Mouse (Mus musculus): Measurements from ENCODE around the gene Chat. TPM values are rescaled to one million over a fixed set of nuclear protein-coding genes. Genes with fewer than 3 reads are reported as not detected.

Chat gene
- polyA plus RNA-seq (2016; fragmentation: Nextera tagmentation; extraction: Ambion mirVana) = 0.06 and 0.10 TPM in 2 replicates

DNA sequence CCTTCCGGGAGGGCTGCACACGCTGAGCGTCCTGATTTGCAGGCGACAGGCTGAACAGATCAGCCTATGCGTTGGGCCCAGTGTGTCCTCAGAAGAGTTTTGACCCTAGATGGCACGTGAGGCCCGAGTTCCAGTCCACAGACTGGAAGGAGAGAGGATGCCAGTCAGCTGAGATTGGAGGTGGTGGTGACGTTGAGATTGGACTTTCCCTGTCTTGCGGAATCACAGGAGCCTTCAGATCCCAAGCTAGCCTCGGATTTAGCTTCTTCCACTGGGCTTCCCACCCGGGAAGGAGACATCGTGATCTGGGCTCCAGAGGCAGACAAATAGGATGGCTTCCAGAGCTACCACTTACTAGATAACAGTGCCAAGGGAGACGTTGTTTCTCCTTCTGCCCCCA is at the start of gene Chat:
Chat (minus strand) TSS at position 101 of the 400 bp plus-strand sequence.
- H3K36me3 ChIP-seq = no peaks in the 10 kb centered on the region
- 15% methylated on average over 13 of the region's 13 CpGs for WGBS

DNA sequence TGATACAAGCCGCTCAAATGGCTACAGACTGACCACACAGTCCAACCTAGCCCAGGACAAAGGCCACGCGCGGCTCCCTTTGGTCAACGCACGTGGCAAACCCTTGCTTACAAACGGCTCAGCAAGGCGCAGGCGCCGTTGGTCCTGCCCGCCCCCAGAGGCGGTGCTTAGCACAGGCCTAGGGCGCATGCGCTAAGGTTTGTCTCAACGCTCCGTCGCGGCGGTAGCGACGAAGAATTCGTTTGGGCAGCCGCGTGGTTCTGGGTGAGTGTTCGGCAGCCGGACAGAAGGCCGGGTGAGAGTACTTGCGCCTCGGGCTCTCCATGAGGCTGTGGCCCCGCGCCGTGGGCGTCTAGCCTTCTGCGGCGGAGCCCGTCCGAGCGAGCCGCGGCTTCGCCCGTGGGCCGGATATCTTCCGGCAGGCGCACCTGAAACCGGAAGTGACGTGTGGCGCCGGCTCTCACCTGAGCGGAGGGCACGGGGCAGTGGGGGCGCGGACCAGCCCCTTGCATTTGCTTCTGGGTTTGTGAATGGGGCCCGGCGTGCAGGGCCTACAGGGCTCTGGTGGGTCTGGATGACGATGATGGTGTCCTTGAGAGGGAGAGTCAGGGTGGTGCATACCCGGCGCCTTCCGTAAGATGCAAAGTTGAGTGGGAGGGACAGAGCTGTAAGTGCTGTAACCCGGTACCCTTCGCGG is 47.7 kb upstream of the Chat start, which contains the start of gene Ercc6:
Ercc6 (plus strand) TSS at position 186 of the 697 bp plus-strand sequence.
- Histone ChIP-seq H3K27ac (peak within 1 kb of the TSS; percentile 97), H3K36me3 (peaks cover 18% of the 10 kb centered on the region), H3K9me3 (no peaks in the 10 kb centered on the region), H3K4me3 (peak within 1 kb of the TSS; percentile 91), H3K27me3 (ENCODE audit: insufficient read depth, poor library complexity, severe bottlenecking) (no peaks in the 10 kb centered on the region), H3K4me1 (peaks cover 18% of the 10 kb centered on the region)
- under 1% methylated on average over 62 of the region's 62 CpGs for WGBS
- DNase-seq (ENCODE audit: low spot score) = peak; percentile 95

More for the DNA sequence above, at the start of gene Chat:
- H3K4me1 ChIP-seq = peaks cover 30% of the 10 kb centered on the region
- no peak within 1 kb of the TSS for H3K27ac ChIP-seq
- no peaks in the 10 kb centered on the region for H3K9me3 ChIP-seq
- H3K4me3 ChIP-seq = peak within 1 kb of the TSS; percentile 50
- H3K27me3 ChIP-seq (ENCODE audit: insufficient read depth, poor library complexity, severe bottlenecking) = peaks cover 80% of the 10 kb centered on the region
- no peak for DNase-seq (ENCODE audit: low spot score)

DNA sequence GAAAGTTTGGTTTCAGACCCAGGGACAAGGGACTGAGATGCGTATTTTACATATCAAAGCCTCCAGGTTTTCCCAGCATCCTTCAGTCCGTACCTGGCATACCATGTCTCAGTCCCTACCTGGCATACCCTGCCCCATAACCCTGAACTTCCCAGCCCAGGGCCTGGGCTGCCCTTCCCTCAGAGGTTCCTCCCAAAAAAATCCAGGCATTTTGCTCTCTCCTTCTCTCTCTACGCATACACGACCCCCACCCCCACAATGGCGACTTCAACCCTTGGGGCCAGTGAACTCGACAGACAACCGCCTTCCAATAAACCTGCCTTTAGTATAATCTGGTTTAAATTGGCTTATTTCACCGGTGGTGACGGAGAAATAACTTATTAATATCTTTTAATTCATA is 47.1 kb upstream of the Chat start:
- no peaks in the 10 kb centered on the region for H3K9me3 ChIP-seq
- peaks cover 18% of the 10 kb centered on the region for H3K4me1 ChIP-seq
- WGBS = 48% methylated on average over 9 of the region's 9 CpGs
- peak overlapping the region; percentile 91 for H3K4me3 ChIP-seq
- peaks cover 12% of the 10 kb centered on the region for H3K36me3 ChIP-seq
- H3K27ac ChIP-seq = peak overlapping the region; percentile 97
- no peak for DNase-seq (ENCODE audit: low spot score)
- H3K27me3 ChIP-seq (ENCODE audit: insufficient read depth, poor library complexity, severe bottlenecking) = no peaks in the 10 kb centered on the region

DNA sequence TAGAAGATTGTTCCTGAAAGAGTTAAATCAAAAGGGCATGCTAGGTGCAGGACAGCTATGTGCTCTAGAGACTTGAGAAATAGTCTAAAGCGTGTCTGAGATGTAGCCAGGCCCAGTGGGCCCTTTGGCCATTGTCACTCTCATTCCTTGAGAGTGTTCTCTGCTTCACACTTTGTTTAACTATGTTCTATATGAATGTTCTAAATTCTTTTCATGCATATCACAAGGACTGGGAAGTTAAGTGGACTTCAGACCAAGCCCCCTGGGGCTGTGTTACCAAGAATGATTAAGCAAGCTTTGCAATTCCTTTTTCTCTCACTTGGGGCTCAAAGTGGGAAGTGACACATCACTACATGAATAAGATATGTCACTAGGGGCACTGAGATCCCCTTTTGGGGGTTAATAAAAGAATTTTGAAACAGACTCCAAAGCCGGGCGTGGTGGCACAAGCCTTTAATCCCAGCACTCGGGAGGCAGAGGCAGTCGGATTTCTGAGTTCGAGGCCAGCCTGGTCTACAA is 43.7 kb upstream of the Chat start:
- H3K27ac ChIP-seq = no peak overlapping the region
- no peaks in the 10 kb centered on the region for H3K9me3 ChIP-seq
- peaks cover 16% of the 10 kb centered on the region for H3K4me1 ChIP-seq
- WGBS = 82% methylated on average over 6 of the region's 6 CpGs
- no peak overlapping the region for H3K4me3 ChIP-seq
- H3K27me3 ChIP-seq (ENCODE audit: insufficient read depth, poor library complexity, severe bottlenecking) = no peaks in the 10 kb centered on the region
- no peak for DNase-seq (ENCODE audit: low spot score)
- no peaks in the 10 kb centered on the region for H3K36me3 ChIP-seq

DNA sequence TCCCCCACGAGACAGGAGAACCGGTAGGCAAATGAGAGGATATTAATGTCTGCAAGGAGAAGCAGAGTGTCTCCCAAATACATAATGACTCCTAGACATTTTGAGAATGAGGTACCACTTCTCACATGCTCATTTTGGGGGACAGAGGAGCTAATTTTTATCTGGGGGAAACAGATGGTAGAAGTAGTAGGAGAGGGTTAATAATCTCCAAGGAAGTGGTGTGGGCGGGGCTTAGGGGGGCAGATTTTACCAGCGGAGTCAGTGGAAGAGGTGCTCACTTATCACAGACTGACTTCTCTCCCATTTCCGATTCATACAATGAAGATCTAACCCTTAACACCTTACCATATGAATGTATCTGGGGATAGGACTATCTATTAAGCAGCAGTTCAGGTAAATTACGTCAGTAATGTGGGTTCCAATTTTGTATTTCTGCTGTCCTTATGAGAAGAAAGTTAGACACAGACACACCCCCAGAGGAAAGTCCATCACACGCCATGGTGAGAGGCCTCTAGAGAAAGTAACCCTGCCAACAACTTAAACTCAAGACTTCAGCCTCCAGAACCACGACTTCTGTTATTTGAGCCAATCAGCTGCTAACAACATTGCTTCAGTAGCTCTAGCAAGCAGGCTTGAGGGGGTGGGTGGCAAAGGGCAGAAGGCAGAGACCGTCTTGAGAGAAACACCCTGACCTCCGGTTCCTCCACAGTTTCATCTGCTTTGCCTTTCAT is 42.5 kb upstream of the Chat start:
- no peaks in the 10 kb centered on the region for H3K36me3 ChIP-seq
- DNase-seq (ENCODE audit: low spot score) = no peak
- 51% methylated on average over 10 of the region's 10 CpGs for WGBS
- H3K9me3 ChIP-seq = no peaks in the 10 kb centered on the region
- H3K4me3 ChIP-seq = no peak overlapping the region
- H3K27me3 ChIP-seq (ENCODE audit: insufficient read depth, poor library complexity, severe bottlenecking) = no peaks in the 10 kb centered on the region
- H3K27ac ChIP-seq = no peak overlapping the region
- peaks cover 4% of the 10 kb centered on the region for H3K4me1 ChIP-seq

DNA sequence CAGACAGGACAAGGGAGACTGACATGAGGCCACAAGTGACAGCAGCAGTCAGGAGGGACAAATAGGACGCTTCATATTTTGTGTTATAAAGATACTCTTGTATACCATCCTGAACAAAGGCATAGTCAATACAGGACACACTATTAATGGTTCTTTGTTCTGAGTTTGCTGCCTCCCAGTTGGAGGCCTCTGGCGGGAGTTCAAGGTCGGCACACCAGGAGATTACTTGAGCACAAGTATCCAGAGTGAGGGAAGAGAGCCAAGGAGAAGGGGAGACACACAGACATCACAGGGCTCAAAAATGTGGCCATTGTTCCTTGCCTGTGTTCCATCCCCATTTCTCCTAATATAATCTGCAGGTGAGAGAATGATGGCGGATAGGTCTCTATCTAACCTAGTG is 41.4 kb upstream of the Chat start:
- no peaks in the 10 kb centered on the region for H3K4me1 ChIP-seq
- no peak overlapping the region for H3K4me3 ChIP-seq
- H3K9me3 ChIP-seq = no peaks in the 10 kb centered on the region
- no peaks in the 10 kb centered on the region for H3K27me3 ChIP-seq (ENCODE audit: insufficient read depth, poor library complexity, severe bottlenecking)
- H3K36me3 ChIP-seq = no peaks in the 10 kb centered on the region
- H3K27ac ChIP-seq = no peak overlapping the region
- no peak for DNase-seq (ENCODE audit: low spot score)
- 83% methylated on average over 4 of the region's 4 CpGs for WGBS

DNA sequence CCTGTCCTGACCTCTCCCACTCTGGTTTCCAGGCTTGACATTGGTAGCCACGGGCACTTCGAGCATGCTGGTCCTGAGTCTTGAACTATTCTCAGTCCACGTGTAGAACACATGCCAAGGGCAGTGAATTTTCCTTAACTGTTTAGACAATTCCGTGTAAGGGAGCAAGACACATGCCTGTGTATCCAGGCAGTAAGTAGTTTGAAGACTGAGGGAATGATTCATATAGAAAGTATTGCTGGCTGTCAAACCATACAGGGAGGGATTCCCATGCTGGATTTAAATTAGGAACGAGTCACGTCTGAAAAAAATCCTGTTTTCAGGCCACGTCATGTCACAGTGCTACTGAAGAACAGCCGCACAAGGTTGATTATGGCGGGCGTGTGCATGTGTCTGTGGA is 40.5 kb upstream of the Chat start:
- no peaks in the 10 kb centered on the region for H3K4me1 ChIP-seq
- H3K36me3 ChIP-seq = no peaks in the 10 kb centered on the region
- no peak overlapping the region for H3K27ac ChIP-seq
- 81% methylated on average over 10 of the region's 10 CpGs for WGBS
- no peak overlapping the region for H3K4me3 ChIP-seq
- H3K27me3 ChIP-seq (ENCODE audit: insufficient read depth, poor library complexity, severe bottlenecking) = no peaks in the 10 kb centered on the region
- no peaks in the 10 kb centered on the region for H3K9me3 ChIP-seq
- no peak for DNase-seq (ENCODE audit: low spot score)

DNA sequence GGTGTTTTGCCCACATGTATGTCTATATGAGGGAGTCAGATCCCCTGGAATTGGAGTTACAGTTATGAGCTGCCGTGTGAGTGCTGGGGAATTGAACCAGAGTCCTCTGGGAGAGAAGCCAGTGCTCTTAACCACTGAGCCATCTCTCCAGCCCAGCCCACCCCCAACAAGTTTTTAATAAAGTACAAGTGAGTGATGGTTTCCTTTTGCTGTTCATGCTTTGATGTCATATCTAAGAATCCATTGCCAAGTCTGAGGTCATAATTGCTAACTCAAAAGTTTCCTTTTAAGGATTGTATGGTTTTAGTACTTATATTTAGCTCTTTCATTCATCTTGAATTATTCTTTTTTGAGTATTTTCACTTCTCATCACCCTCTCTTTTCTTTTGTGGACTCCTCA is 38.1 kb upstream of the Chat start:
- WGBS = 79% methylated on average over 1 of the region's 1 CpGs
- Histone ChIP-seq H3K9me3 (no peaks in the 10 kb centered on the region), H3K27me3 (ENCODE audit: insufficient read depth, poor library complexity, severe bottlenecking) (no peaks in the 10 kb centered on the region), H3K36me3 (no peaks in the 10 kb centered on the region), H3K4me3 (no peak overlapping the region), H3K4me1 (no peaks in the 10 kb centered on the region), H3K27ac (no peak overlapping the region)
- DNase-seq (ENCODE audit: low spot score) = no peak

DNA sequence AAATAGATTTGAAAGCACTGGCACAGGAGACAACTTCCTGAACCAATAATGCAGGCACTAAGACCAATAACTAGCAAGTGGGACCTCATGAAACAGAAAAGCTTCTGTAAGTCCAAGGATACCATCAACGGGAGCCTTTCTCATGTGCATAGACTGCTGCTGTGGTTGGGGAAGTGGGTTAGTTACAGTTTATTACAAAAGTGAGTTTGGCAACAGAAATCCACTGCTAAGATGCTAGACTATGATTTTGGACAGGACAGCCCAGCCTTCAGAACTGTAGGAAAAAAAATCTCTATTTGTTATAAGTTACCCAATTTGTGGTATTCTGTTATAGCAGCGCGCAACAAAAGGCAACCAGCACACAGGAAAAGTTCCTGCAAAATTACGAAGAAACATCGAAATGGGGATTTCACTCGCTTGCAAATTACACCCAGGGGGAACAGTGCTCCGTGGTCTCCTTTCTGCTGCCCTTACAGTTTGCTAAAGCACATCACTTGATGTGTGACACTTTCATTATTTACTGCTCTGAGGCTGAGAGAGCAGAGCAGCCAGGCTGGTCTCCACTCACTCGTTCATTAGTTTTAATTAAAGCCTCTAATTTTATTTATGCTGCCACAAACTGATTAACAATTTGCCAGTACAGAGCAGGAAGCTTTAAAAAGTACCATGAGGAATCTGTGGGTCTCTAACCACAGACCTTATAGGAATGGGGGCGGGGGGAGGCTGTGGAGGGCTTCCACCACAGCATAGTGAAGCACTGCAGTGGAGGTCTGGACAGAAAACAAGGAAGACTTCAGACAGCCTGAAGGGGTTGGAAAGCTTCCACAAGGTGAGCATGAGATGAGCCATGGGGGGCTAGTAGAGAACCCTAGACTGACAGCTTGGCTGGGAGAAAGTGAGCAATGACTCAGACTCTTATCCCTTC is 37.2 kb upstream of the Chat start:
- 75% methylated on average over 9 of the region's 9 CpGs for WGBS
- no peak for DNase-seq (ENCODE audit: low spot score)

DNA sequence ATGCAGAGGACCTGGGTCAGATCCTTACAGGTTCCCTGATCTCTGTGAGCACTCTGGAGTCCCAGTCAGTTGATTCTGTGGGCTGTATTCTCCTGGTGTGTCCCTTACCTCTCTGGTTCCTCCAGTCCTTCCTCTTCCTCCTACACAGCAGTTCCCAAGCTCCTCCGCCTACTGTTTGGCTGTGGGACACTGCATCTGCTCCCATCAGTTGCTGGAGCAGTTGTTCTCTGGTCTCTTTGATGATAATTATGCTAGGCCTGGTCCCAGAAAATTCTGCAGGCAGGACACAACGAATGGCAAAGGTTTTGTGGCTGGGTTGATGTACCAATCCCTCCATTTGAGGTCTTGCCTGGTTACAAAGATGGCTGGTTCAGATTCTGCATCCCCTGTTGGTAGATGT is 35.5 kb upstream of the Chat start:
- H3K9me3 ChIP-seq = no peaks in the 10 kb centered on the region
- no peaks in the 10 kb centered on the region for H3K36me3 ChIP-seq
- DNase-seq (ENCODE audit: low spot score) = no peak
- H3K27me3 ChIP-seq (ENCODE audit: insufficient read depth, poor library complexity, severe bottlenecking) = no peaks in the 10 kb centered on the region
- 75% methylated on average over 2 of the region's 2 CpGs for WGBS
- no peak overlapping the region for H3K27ac ChIP-seq
- no peak overlapping the region for H3K4me3 ChIP-seq
- no peaks in the 10 kb centered on the region for H3K4me1 ChIP-seq

More for the DNA sequence above, 37.2 kb upstream of the Chat start:
- no peak overlapping the region for H3K4me3 ChIP-seq
- H3K36me3 ChIP-seq = no peaks in the 10 kb centered on the region
- H3K27me3 ChIP-seq (ENCODE audit: insufficient read depth, poor library complexity, severe bottlenecking) = no peaks in the 10 kb centered on the region
- H3K27ac ChIP-seq = no peak overlapping the region
- H3K4me1 ChIP-seq = no peaks in the 10 kb centered on the region
- H3K9me3 ChIP-seq = no peaks in the 10 kb centered on the region

DNA sequence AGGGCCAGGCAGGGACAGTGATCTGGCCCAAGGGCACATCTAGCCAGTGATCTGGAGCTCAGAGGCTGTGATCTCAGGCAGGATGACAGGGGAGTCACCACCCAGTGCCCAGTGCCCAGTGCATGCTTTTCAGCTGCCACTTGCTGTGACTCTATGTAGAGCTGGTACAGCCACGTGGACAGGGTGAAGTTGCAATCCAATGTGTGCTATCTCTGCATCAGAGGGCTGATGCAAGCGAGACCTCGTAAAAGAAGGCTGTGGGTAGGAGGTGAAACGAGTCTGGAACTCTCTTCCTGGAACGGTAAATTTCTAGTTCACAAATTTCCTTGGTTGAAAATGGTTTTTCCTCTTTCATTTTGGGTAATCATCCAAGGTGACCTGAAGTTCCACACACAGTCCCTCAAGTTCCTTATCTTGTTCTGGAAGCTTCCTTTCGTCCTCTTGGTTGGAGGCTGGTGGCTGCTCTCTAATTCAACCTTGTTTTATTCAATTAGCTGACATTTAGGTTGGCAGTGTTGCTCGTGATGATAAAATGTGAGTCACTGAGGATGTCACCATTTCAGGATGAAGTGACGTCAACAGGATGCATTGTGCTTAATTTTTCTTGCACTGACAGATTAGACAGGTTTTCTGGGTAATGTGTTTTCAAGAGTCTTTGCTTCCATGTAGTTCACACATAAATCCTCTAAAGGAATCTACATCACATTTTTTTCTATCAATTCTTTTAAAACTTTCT is 30.5 kb upstream of the Chat start:
- Histone ChIP-seq H3K4me1 (no peaks in the 10 kb centered on the region), H3K27ac (no peak overlapping the region), H3K9me3 (no peaks in the 10 kb centered on the region), H3K4me3 (no peak overlapping the region), H3K36me3 (no peaks in the 10 kb centered on the region), H3K27me3 (ENCODE audit: insufficient read depth, poor library complexity, severe bottlenecking) (peaks cover 17% of the 10 kb centered on the region; the same call in 1 of the 2 replicates)
- no peak for DNase-seq (ENCODE audit: low spot score)
- WGBS = 66% methylated on average over 8 of the region's 8 CpGs

DNA sequence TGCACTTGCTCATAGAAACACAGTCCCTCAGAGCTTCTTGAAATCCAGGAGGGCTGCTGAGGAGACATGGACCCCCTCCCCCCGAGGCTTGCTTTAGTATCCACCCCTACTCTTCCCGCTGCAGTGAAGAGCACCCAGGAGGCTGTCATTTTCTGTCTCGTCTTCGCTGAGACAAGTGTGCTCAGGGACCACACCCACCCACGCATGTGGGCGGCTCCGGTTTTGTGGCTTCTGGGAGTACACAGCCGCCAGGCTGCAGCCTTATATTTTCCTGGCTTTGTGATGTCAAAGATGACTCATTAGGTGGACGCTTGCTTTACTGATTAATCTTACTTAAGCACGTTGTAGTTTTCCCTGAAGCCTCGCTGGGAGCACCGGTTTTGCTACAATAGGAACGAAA is 26.7 kb upstream of the Chat start:
- DNase-seq (ENCODE audit: low spot score) = no peak
- H3K4me3 ChIP-seq = no peak overlapping the region
- WGBS = 23% methylated on average over 13 of the region's 13 CpGs
- H3K4me1 ChIP-seq = no peaks in the 10 kb centered on the region
- no peak overlapping the region for H3K27ac ChIP-seq
- peaks cover 17% of the 10 kb centered on the region; the same call in 1 of the 2 replicates for H3K27me3 ChIP-seq (ENCODE audit: insufficient read depth, poor library complexity, severe bottlenecking)
- H3K9me3 ChIP-seq = no peaks in the 10 kb centered on the region
- no peaks in the 10 kb centered on the region for H3K36me3 ChIP-seq
